Mouse (Mus musculus): ENCODE data around the gene 2310007B03Rik.

DNA sequence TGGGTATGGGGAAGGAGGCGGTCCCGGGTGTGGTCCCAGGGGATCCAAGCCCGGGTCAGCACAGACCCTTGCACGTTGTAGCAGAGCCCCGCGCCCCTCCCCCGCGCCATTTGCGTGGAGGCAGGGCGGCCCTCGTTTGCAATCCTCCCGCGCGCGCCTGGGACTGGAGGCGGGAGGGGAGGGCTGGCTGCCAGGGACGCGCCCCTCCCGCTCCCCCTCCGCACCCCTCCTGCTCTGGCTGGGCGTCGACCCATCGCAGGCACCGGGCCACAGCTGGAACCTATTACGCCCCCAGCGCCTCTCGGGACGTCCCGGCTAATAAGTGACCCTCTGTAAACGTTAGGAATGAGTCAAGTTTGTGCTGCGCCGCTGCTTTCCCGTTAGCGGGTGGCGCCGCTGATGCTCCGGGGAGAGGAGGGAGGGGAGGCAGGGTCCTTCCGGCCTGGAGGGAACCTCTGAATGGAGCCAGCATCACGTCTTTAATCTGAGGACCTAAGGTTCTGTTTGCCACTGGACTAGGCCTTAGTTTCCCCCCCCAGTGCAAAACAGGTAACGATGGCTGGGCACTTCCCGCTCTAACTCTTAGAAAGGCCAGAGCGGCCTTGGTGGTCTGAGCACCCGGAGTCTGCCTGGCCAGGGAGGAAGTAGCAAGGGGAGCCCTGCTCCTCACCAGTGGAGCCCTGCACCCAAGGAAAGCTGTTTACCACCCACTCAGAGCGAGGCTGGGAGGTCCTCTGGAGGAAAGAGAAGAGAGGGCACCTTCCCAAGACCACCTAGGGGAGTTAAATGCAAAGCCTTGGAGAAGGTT lies 16.0 kb upstream of the 2310007B03Rik start:
- no peak for TF ChIP-seq MAFK (IDR thresholded peaks at IDR 0.05; ENCODE audit: borderline replicate concordance, low read depth, low read length)
- TF ChIP-seq CTCF (IDR thresholded peaks at IDR 0.05 in 2 of 3, conservative IDR thresholded peaks at IDR 0.05 in 1 of 3; ENCODE audit: control insufficient read depth in 1 of 3, insufficient read depth in 1 of 3, low read depth in 2 of 3, low read length in 3 of 3, poor library complexity in 1 of 3, severe bottlenecking in 1 of 3), result no peak

Data from MEL (cell line).